Mouse (Mus musculus) kidney, adult 11 months (tissue): ENCODE data around the gene Myh6.
"Not testable (repeated sequence)": the region's sequence is repeated elsewhere in the genome, so short reads cannot be mapped to it uniquely, and the experiment has no call there.

Source experiments
- DNase-seq: peaks from one replicate; pipeline ENCODE4 v3.0.0; 2022

Myh6 gene

DNA sequence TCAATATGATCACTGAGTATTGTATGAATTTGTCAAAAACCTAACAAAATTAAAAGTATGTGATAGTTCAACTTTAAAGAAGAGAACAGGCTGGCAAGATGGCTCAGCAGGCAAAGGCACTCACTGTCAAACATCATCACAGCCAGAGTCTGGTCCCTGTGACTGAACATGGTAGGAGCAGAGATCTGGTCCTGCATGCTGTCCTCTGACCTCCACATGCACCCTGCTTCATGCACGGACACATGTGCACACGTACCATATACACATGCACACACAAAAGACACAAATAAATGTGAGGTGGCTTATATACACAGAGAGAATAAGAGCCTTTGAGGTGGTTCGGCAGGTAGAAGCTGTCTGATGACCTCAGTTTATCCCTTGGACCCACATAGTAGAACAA is 11.2 kb downstream of the Myh6 start:
- DNase-seq: no peak

DNA sequence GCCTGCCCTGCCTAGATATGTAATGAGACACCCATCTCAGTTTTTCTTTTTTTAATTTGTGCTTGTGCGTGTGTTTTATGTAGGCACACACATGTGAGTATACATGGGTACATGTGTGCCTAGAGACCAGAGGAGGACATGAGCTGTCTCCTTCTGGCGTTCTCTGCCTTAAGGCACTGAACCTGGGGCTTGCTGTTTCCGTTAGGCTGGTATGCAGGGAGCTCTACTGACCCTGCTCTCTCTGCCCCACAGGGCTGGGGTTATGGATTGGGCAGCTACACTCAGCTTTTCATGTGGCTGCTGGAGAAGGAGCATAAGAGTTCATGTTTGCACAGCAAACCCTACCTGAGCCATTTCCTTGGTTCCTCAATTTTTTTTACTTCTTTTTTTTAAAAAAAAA is 12.3 kb downstream of the Myh6 start:
- no peak for DNase-seq

DNA sequence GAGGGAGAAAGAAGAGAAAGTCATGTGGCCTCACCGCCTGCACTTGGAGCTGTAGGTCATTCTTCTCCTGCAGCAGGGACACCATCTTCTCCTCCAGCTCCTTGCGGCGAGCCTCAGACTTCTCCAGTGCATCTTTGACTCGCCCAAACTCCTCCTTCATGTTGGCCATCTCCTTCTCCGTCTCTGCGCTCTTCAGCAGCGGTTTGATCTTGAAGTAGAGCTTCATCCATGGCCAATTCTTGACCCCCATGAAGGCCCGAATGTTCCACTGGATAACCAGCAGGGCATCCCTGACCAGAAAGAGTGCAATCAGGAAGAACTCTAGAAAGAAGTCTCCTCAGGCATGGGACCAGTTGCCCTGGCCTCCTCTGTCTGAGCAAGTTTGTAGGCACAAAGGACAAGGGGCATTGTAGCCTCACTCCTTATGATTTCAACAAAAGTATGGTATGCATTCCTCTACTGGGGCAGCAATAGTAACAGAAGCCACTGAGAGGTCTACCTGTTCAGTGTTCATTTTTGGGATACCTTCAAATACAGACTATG is 13.0 kb downstream of the Myh6 start:
- no peak for DNase-seq

DNA sequence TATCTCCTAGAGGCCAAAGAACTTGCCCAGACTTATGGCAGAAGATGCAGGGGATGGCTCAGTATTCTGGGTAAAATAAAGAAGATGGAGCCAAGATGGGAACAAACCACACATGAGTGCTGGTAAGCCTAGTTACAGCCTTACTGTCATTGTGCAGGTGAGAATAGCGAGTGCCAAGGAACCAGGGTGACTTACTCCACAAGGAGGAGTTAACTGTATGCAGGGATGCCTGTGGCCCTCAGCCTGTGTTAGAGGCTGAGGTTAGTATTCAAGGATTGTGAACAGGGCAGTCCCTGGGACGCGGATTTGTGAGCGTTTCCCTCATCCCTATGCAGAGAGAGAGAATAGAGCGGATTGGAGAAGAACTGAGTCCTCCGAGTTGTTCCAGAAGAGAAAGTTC is 15.1 kb downstream of the Myh6 start:
- no peak for DNase-seq

DNA sequence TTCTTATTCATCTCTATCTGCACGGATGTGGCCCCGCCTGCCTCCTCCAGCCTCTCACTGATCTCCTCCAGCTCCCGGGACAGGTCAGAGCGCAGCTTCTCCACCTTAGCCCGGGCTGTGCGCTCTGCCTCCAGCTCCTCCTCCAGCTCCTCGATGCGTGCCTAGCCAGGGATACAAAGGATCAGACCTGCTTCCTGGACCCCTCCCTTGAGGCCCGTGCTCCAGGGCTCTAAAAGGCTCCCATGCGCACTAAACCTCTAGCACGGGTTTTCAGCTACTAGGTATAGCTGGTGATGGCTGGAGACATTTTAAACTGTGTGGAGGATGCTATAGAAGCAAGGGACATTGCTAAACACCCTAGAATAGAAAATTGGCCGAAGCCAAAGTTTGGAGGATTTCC is 16.2 kb downstream of the Myh6 start:
- DNase-seq: no peak

DNA sequence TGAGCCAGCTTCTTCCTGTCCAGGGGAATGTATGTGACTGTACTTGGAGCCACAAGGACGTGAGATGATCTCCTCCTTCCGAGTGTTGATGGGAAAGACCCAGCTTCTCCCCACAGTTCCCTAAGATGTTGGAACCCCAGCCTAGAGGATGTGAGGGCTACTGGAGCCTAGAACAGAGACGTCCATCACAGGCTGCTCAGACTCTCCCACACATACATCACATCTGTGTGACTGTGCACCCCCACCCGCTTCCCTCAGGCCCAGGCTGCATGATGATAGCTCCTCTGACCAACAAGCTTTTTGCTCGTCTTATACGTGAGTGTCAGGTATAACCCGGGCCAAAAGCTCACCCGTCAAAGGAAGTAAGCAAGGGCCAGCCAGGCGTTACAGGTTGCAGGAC is 17.9 kb downstream of the Myh6 start:
- DNase-seq: no peak

DNA sequence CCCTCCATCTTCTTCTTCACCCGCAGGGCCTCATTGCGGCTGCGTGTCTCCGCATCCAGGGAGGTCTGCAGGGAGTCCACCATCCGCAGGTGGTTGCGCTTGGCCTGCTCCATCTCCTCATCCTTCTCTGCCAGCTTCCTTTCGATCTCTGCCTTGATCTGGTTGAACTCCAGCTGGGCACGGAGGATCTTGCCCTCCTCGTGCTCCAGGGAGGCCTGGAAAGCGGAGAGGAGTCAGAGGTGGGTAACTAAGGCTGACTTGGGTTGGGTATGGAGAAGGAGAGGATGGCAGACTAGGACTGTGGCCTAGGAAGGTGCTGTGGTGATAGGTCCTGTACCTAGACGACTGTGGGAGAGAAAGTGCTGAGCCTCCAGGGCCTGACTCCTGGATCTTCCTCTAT is 19.7 kb downstream of the Myh6 start:
- DNase-seq: not testable (repeated sequence)

DNA sequence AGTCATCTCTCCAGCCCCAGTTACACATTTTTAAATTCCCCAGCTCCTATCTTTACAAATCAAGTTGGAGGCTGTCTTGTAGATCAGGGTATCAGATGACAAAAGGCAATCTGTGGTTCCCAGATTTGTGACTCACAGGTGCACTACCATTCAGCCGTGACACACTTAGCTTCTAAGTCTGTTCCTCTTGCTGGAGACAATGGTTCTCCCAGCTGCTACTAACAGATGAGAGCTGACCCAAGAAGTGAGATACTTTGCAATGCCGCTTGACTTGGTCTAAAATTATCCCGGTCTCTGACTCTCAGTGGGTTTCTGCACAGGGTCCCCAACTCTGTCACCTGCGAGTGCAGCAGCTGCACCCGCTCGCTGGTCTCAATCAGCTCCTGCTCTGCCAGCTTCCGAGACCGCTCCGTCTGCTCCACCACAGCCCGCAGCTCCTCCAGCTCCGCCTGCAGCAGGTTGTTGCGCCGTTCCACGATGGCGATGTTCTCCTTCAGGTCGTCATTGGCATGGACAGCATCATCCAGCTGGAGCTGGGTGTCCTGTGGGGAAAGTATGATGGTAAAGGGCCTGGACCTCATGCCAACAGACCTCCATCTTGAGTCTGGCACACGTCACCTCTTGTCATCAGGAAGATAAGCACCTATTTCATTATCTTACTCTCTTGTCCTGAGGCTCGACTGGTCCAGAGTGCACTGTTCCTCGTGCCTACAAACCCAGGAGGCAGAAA is 20.6 kb downstream of the Myh6 start:
- DNase-seq: no peak

DNA sequence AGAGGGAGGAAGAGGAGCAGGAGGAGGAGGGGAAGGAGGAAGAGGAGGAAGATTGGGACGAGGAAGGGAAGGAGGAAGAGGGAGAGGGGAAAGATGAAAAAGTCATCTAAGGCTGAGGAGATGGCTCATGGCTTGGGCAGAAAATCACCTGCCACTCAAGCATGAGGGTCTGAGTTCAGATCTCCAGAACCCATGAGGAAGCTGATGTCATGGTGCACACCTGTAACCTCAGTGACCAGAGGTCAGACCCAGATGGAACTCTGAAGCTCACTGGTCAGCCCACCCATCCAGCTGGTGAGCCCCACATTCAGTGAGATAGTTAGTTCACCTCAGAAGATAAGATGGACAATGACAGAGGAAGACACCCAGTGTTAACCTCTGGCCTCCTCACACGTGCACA is 21.8 kb downstream of the Myh6 start:
- DNase-seq: no peak

DNA sequence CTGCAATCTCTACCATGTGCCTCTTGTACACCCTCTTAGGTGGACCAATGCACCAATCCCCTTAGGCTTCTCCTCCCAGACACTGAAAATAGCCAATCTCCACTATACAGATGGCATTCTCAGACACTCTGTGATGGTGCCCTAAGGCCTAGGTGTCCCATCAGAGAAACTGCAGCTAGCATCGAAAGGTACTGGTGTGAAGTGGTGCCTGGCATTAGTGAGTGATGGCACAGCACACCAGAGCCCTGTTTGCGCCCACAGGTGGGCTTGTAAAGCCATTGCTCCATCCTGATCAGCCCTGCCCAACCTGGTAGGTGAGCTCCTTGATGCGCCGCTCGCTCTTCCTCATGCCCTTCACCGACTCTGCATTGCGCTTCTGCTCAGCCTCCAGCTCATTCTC is 22.8 kb downstream of the Myh6 start:
- no peak for DNase-seq

DNA sequence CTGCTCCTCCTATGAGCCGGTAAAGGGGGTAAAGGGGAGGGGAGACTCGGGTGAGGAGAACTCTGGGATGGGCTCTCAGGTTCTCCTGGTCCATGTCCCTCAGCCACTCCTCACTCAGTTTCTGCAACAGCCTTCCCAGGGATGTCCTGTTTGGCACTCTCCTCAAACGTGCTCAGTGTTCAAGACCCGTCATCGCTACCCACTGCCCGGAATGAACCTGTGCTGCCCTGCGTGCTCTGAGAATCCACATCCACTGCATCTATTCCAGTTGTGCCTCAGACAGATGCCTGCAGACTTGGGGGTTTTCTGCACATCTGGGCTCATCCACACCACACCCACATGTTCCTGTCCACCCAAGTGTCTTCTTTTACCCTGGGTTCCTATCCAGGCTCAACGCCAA is 24.2 kb downstream of the Myh6 start:
- no peak for DNase-seq

DNA sequence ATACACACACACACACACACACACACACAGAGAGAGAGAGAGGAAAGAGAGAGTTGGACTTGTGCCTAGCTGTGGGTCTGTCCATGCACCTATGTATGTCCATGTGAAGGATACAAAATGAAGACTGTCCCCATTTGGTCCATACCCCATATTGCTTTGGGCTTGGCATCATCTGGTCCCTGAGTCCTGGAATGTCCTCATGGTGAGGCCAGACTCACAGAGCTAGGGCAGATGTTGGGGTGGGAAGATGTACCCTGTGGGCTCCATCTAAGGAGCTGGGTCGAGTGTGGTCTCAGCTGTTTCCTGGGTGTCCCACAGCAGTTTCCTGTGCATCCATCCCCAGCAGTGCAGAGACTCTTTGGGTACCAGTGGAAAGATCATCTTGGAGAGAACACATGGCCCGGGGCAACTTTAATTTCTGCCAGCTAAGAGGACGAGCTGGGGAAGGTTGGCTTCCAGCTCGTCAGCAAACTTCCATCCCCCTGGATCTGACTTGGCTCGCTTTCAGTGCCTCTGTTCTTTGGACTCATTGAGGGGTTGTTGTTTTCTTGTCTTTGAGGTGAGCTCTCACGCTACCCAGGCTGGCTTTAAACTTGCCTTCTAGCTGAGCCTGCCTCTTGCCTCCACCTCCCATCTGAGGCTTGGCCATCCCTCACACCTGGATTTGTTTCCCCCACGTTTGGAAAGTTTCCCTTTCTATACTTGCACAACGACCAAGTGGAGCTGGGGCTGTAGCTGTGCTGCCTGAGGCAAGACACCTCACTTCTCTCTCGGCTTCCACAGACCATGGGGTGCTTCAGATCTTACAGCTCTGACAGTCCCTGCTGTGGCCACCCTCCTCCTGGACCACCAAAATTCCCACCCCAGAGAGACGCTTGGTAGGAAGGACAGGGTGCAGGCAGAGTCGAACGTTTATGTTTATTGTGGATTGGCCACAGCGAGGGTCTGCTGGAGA is 25.4 kb downstream of the Myh6 start:
- DNase-seq: peak; percentile 48

DNA sequence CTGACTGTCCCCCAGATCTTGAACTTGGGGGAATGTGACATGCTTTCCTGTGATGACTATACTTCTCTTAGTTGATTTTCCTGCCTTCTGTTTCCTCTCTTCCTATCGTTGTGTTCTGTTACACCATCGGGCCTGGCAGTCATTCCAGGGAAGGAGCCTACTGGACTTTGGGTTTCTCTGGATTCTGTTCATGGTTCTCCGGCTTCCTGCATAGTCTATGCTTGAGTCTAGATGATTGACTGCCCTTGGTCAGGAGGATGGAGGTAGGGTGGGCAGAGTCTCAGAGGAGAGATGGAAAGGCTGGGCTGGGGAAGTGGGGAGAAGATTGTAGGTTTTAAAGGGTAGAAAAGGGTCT is 26.6 kb downstream of the Myh6 start:
- peak; percentile 33 for DNase-seq

DNA sequence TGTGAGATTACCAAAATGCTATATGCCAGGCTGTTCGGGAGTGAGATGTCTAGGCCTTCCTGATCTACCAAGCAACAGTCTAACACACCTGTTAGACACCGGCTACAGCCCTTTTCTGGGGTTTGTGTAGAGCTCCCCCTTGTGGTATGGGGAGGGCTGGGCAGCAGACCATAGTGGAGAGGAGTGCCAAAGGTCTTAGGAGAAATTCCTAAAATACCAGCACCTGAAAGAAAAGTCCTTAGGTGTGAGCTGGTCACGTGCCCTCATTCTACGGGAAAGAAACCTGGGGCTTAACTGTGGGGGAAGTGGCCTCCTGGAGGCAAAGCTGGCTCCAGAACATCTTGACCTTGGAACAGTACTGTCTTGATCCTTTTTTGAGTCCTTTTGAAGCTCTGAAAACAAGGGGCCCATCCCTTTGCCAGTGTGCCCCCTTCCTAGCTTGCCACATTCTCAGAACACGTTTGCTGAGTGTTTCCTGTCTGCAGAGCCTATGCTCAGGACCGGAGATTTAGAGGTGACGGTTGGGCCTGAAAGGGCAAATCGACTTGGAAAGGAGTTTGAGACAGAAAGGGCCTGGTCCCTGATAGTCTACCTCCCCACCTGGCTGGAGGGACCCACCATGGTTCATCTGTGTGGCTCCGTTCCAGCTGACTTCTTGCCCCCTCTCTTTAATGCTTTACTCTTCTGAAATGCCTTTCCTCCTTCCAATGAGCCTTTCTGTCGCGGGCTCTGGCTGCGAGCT is 27.1 kb downstream of the Myh6 start:
- DNase-seq: peak; percentile 87

DNA sequence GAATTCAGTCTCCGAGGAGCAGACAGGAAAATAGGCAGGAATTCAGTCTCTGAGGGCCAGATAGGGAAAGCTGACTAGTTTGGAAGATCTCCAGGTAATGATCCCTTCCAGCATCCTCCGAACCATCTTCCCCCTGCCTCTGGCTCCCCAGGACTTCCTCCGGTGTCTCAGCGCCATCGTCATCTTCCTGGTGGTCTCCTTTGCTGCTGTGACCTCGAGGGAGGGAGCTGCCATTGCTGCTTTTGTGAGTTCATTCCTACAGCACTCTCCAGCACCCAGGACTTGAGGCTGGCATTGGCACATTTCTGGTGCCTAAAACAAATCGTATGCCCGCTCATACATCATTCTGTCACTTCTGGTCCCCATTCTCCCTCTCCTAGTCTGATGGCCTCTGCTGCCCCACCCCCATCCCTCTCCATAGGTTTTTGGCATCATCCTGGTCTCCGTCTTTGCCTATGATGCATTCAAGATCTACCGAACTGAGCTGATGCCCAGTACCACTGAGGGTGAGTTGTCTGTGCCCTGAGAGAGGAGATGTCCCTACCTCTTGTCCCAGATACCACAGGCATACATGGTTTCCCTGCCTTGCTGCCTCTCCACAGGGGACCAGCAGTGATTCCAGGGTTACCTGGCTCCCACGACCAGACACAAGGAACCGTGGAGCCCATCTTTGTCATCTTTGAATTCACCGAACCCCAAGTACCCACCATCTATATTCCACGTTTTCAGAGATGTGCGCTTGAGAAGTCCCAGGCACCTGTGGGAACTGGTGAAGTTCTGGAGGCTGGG is 28.1 kb downstream of the Myh6 start:
- DNase-seq: no peak

DNA sequence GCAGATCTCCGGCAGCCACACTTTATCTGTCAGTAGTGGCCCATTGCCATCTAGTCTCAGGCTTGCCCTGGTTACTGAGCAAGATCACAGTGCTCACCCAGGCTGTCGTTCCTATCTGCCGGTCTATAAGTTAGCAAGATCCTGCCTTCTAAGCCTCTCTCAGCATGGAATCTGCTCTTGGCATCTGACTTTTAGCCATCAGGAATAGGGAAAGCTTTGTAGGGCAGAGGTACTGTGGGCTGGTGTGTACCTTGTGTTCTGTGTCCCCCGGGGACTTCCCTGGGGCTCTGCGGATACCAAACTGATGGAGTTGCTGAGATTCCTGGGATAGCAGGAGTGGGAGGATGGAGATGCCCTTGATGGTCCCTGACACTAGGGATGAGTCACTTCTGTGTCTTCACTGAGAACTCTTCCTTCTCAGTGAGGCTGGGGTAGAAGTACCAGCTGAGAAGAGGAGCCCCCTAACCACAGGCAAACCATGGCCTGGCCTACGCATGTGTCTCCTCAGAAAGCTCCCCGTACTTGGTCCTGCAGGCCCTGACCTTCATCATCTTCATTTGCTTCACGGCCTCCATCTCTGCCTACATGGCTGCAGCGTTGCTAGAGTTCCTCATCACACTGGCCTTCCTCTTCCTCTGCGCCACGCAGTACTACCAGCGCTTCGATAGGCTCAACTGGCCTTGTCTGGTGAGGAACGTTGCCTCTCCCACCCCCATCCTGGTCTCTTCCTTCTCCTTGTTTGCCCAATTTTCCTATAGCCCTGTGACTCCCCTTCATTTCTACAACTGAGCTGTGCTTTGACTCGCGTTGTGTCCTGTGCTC is 29.2 kb downstream of the Myh6 start:
- no peak for DNase-seq

DNA sequence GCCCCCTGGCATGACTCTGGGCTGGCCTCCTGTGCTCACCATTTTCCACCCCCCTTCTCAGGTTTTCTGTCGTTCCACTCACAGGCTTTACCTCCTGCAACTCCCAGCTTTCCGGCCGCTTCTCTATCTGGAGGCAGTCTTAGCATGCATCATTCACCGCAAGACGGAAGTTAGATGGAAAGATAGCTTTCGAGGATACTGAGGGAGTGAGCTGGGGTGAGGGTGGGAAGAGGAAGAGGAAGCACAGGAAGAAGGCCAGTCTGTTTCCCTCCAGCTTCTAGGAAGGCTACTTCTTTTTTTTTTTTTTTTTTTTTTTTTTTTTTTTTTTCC is 29.9 kb downstream of the Myh6 start:
- DNase-seq: no peak

DNA sequence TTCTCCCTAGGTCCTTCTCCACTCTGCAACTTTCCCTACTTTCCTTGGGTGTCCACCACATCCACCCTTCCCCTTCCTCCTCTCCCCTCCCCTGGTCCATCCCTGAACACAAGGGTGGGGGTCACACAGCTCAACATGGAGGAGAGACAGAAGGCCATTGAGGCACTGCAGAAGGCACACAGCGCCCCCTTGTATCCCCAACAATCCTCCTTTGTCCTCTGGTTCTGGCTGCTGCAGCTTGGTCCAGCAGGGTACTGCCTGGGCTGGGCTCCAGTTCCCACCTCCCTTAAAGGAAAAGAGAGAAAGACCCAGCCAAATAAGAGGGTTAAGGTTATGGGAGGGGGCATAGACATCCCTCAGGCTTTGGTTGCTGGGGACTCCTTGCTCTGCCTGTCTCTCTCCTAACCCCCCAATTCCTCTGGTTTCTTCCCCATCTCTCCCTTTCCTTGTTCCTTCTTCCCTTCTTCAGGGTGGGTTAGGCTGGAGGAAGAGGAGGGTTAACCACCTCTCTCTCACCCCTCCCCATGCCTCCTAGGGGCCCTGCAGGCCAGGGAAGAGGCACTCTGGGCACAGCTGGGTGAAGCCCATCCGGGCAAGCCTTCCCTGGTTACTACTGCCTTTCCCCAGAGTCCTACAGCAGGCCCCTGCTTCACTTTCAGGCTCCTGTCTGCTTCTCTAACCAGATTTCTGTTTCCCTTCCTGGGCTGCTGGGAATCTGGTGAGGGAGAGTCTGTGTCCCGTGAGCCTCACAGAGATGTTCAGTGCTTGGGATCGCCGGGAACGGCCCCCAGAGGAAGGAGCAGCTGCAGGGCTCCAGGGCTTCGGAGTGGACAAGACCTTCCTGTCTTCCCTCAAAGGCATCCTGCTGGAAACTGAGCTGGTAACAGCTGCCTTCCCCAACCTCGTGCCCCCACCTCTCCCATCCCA is 30.6 kb downstream of the Myh6 start, which contains the start of gene Cmtm5:
TSS of gene Cmtm5 (plus strand) at position 358 of the 927 bp plus-strand sequence.
- DNase-seq: no peak

DNA sequence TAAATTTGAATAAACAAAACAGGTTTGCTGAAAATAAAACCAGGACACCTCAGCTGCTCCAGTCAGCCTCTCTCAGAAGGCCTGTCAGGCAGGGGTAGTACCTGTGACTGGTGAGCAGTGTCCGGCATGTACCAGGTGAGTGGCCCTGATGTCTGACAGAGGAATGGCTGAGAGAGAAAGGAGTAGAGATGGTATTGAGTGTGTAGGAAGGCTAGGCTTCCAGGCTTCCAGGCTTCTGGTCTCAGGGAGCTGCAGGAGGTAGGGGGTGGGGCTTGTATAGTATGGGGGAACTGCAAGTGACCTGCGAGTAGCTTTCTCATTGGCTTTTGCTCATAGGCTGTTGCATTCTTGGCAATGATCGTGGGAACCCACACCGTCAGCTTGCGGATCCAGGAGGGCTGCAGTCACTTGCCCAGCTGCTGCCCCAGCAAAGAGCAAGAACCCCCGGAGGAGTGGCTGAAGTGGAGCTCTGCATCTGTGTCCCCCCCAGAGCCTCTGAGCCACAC is 34.0 kb downstream of the Myh6 start, which contains the start of gene Il25:
TSS of gene Il25 (plus strand) at position 51 of the 506 bp plus-strand sequence.
- DNase-seq: no peak

DNA sequence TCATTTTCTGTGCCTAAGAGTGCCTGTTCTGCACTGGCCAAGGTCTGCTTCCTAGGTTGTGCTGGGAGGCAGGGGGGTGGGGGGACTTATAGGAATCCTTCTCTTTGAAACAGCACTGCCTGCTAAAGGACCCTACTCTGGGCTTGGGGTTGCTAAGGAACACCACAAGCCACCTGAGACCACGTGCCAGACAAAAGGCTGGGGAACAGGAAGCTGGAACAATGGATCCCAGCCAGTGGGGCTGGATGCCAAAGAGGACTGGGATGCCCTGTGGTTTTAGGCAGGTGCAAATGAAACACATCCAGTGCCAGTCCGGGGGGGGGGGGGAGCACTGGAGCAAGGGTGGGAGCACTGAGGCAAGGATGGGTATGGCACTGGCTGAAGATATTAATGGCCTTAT is 36.3 kb downstream of the Myh6 start:
- no peak for DNase-seq
